Mouse (Mus musculus) forebrain, embryonic 13.5 days (tissue): ENCODE results near the gene Dimt1. TPM values are rescaled to one million over a fixed set of nuclear protein-coding genes. Genes with fewer than 3 reads are reported as not detected.
"Not testable (repeated sequence)": the region's sequence is repeated elsewhere in the genome, so short reads cannot be mapped to it uniquely, and the experiment has no call there.

ENCODE experiments used
- ATAC-seq: fragments of 200-750 bp; cut with Nextera tagmentation; 2 replicates; pipeline ENCODE4 v1.8.0; 2017
- H3K27ac ChIP-seq: fragments of 300-500 bp; sonication (generic); 2 replicates; pipeline ENCODE4 v1.5.1; 2015; ENCODE audit warnings: inconsistent platforms, mild to moderate bottlenecking, moderate library complexity
- H3K27me3 ChIP-seq: fragments of 300-500 bp; sonication (generic); 2 replicates; pipeline ENCODE4 v1.6.1; 2015; ENCODE audit warnings: mild to moderate bottlenecking, inconsistent platforms
- H3K36me3 ChIP-seq: fragments of 300-500 bp; sonication (generic); 2 replicates; pipeline ENCODE4 v1.6.1; 2015; ENCODE audit warnings: mild to moderate bottlenecking, inconsistent platforms; ENCODE audit not compliant: poor library complexity, severe bottlenecking
- H3K4me1 ChIP-seq: fragments of 300-500 bp; sonication (generic); 2 replicates; pipeline ENCODE4 v1.6.1; 2015; ENCODE audit warnings: inconsistent platforms
- H3K4me2 ChIP-seq: fragments of 300-500 bp; sonication (generic); 2 replicates; pipeline ENCODE4 v1.6.1; 2015; ENCODE audit warnings: inconsistent platforms, mild to moderate bottlenecking, moderate library complexity
- H3K4me3 ChIP-seq: fragments of 300-500 bp; sonication (generic); 2 replicates; pipeline ENCODE4 v1.5.1; 2015; ENCODE audit warnings: mild to moderate bottlenecking, inconsistent platforms
- H3K9ac ChIP-seq: fragments of 300-500 bp; sonication (generic); 2 replicates; pipeline ENCODE4 v1.6.1; 2015; ENCODE audit warnings: mild to moderate bottlenecking, inconsistent platforms
- H3K9me3 ChIP-seq: fragments of 300-500 bp; sonication (generic); replicated peaks from 2 replicates; pipeline ENCODE4 v1.6.1; 2016; ENCODE audit warnings: inconsistent platforms
- WGBS: fragments of 180-500 bp; shearing (Covaris S2); methylation state at CpG from one replicate; pipeline ENCODE4 v1.1.7; 2015; 5-methylcytosine and 5-hydroxymethylcytosine counted together
- polyA plus RNA-seq: library from polyadenylated mRNA; unstranded; fragments of >200 nt; fragmentation: Nextera tagmentation; extraction: Ambion mirVana; gene quantifications from 2 replicates; pipeline ENCODE4 v1.2.1, GENCODE M21; 2015

Dimt1 gene
- 40.8 and 45.4 TPM in 2 replicates for polyA plus RNA-seq

DNA sequence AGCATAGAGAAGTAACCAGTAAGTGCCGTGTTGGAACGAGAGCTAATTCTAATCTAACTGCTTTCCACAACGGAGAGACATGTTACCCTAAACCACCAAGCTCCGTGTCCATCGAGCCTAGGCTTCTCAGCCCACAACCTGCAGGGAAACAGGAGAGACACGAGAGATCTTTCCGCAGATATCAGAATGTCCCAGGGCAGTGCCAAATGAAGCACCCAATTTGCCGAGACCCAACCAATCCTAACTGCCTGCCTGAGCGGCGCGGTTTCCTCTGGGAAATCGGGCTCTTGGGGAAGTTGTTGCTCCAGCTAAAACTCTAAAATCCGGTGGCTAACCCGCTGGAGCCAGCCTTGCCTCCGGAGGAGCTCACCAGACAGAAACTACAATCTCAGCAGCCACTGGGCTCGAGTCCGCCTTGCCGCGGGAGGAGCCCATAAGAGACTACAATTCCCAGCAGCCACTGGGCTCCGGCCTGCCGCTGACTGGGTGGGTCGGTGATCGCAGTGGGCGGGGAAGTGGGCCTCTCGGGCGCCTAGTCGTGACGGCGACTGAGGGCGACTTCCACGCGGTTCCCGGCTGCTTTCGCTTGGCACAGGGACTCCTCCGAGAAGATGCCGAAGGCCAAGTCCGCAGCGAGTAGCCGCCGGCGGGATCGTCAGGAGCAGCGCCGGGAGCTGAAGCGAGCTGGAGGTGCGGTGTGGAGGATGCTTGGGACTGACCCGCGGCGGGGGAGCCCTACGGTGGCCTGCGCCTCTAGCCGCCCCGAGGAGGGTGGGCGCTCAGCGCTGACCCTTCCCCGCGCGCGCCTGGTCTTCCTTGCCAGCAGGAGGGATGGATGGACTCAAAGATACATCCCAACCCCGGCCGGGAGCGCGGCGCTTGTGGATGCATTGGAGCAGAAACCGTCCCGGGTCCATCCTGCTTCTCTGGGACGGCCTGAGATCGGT is at the start of gene Dimt1:
Gene Dimt1 (plus strand): TSS at position 534 of the 947 bp plus-strand sequence.
- peaks cover 26% of the 10 kb centered on the region for H3K36me3 ChIP-seq
- H3K4me3 ChIP-seq = peak within 1 kb of the TSS; percentile 97
- H3K9ac ChIP-seq = peak within 1 kb of the TSS; percentile 89
- peaks cover 18% of the 10 kb centered on the region for H3K4me1 ChIP-seq
- peak; percentile 100 for ATAC-seq
- no peaks in the 10 kb centered on the region for H3K27me3 ChIP-seq
- WGBS = under 1% methylated on average over 63 of the region's 68 CpGs
- peak within 1 kb of the TSS; percentile 65 for H3K4me2 ChIP-seq
- no peaks in the 10 kb centered on the region for H3K9me3 ChIP-seq
- peak within 1 kb of the TSS; percentile 82 for H3K27ac ChIP-seq

DNA sequence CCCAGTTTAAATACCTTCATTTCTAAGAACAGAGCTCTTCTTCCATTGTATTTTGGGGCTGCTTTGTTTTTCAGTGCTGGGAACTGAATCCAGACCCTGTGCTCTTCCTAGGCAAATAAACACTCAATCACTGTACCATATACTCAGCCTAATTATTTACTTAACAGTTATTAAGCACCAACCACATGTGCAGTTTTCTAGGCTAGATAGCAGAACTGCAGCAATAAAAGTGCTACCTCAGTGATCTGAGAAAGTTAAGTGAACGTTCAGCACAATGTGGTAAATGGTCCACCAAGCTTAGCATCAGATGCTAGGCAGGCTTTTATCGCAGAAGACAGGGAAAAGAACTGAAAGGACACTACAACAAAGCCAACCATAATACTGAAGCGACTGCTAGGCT is 42.3 kb upstream of the Dimt1 start:
- Histone ChIP-seq H3K4me3 (no peak overlapping the region), H3K4me1 (peaks cover 4% of the 10 kb centered on the region), H3K9ac (no peak overlapping the region), H3K4me2 (no peak overlapping the region), H3K9me3 (no peaks in the 10 kb centered on the region), H3K27me3 (no peaks in the 10 kb centered on the region), H3K36me3 (peaks cover 41% of the 10 kb centered on the region), H3K27ac (no peak overlapping the region)
- 90% methylated on average over 3 of the region's 3 CpGs for WGBS
- ATAC-seq = no peak

DNA sequence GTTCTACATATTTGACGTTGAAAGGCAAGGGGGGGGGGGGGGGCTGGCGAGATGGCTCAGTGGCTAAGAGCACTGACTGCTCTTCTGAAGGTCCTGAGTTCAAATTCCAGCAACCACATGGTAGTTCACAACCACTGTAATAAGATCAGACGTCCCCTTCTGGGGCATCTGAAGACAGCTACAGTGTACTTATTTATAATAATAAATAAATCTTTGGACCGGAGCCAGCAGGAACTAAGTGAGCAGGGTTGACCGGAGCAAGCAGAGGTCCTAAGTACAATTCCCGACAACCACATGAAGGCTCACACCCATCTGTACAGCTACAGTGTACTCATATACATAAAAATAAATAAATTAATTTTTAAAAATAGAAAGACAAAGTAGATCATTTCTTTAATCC is 41.8 kb upstream of the Dimt1 start:
- 90% methylated on average over 6 of the region's 6 CpGs for WGBS
- not testable (repeated sequence) for H3K4me2 ChIP-seq, H3K4me1 ChIP-seq, H3K4me3 ChIP-seq, H3K27ac ChIP-seq, ATAC-seq, H3K9ac ChIP-seq, H3K9me3 ChIP-seq, H3K27me3 ChIP-seq
- H3K36me3 ChIP-seq = peaks cover 41% of the 10 kb centered on the region

DNA sequence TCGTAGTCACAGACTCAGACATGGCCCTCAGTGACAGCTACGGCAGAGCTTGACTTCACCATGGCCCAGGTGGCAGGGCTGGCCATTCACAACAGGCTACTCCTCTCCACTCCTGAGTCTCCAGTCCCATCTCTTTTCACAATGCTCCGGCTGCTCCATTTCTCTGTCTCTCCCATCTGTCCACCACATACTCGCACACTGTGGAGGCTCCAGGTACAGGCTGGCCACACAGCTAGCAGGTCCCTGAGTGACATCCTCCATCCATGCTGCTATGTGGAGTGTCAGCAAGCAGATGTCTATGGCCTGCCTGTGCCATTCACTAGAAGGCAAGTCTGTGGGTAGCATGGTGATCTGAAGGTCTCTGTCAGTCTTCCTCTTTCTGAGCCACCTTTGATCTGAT is 39.7 kb upstream of the Dimt1 start:
- no peaks in the 10 kb centered on the region for H3K27me3 ChIP-seq
- no peaks in the 10 kb centered on the region for H3K9me3 ChIP-seq
- H3K4me2 ChIP-seq = no peak overlapping the region
- H3K36me3 ChIP-seq = peaks cover 42% of the 10 kb centered on the region
- peaks cover 4% of the 10 kb centered on the region for H3K4me1 ChIP-seq
- H3K27ac ChIP-seq = no peak overlapping the region
- no peak overlapping the region for H3K9ac ChIP-seq
- WGBS = 91% methylated on average over 4 of the region's 4 CpGs
- no peak; the same call in 1 of the 2 replicates for ATAC-seq
- no peak overlapping the region for H3K4me3 ChIP-seq

DNA sequence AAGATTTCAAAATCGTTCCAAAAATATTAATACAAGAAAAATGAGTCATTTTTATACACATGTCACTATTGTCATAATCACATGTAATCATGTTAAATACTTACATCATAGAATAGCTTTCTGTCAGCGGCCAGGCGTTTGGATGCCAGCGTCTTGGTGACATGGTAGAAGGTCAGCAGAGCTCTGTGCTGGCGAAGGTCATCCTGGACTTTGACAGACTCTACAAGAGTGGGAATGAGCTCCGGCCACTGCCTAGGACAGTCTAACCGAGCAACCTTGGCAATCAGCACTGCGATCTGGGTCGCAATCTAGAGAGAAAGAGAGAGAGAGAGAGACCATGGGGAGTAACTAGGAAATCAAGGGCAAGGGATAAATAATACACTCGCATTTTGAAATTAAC is 36.8 kb upstream of the Dimt1 start:
- Histone ChIP-seq H3K9ac (no peak overlapping the region), H3K4me3 (no peak overlapping the region), H3K4me2 (no peak overlapping the region), H3K27ac (no peak overlapping the region), H3K27me3 (no peaks in the 10 kb centered on the region), H3K9me3 (no peaks in the 10 kb centered on the region), H3K4me1 (no peaks in the 10 kb centered on the region), H3K36me3 (peaks cover 42% of the 10 kb centered on the region)
- 96% methylated on average over 10 of the region's 10 CpGs for WGBS
- ATAC-seq = no peak

DNA sequence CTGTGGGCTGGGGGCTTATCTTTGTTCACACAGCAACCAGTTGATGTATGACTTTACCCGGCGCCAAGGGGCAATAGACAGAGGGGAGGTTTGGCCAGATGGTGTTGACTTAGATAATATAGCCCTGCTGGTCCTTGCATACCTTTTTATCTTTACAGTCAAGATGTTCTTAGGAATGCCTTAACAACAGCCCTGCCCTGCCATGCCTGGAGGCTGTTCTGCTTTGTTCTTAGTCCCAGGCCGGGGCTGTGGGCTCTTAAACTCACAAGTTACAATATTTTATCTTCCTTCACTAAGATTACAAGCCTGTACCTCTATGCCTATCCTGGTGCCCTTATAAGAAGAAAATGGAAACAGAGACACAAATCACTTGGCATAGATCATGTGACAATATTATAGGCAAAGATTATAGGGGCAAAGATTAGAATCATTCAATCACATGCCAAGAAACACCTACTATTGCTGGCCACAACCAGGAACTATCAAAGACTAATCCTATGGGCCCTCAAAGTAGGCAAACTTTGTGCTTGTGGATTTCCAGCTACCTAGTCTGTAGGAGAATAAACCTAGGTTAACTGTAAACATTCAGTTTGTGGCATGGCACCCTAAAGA is 33.7 kb upstream of the Dimt1 start:
- Histone ChIP-seq H3K4me3 (no peak overlapping the region), H3K4me1 (no peaks in the 10 kb centered on the region), H3K9ac (no peak overlapping the region), H3K36me3 (peaks cover 22% of the 10 kb centered on the region), H3K9me3 (no peaks in the 10 kb centered on the region), H3K4me2 (no peak overlapping the region), H3K27me3 (no peaks in the 10 kb centered on the region), H3K27ac (no peak overlapping the region)
- 88% methylated on average over 3 of the region's 3 CpGs for WGBS
- ATAC-seq = no peak

DNA sequence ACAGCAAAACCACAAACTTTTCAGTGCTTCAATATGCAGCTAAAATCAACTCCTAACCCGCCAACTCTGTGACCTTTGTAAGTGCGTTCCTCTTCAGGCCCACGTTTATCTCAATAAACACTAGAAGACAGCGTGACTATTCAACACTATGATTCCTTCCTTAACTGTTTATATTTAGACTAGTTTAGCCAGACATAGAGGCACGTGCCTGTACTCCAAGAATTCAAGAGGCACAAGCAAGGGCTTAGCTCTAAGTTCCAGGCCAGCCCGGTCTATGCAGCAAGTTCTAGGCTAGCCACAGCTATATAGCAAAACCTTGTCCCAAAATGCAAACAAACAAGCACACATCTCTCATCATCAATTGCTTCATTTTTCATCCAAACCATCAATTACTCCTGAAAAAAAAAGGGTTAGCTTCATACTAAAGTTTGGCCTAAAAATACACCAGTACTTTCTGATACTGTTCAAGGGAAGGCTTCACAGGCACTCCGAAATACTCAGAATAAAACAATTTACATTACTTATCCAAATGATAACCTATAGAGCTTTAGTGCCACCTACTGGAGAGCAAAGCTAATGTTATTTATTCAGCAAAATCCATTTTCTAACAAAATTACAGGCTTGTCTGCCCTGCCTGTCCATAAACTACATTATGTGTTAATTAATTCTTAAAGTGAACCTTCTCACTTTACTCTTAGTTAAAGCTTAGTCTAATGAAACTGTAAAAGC is 28.4 kb upstream of the Dimt1 start:
- H3K9ac ChIP-seq = no peak overlapping the region
- no peaks in the 10 kb centered on the region for H3K9me3 ChIP-seq
- no peak overlapping the region for H3K27ac ChIP-seq
- ATAC-seq = peak; percentile 36; the same call in 1 of the 2 replicates
- H3K27me3 ChIP-seq = no peaks in the 10 kb centered on the region
- H3K36me3 ChIP-seq = peaks cover 39% of the 10 kb centered on the region
- no peak overlapping the region for H3K4me3 ChIP-seq
- H3K4me2 ChIP-seq = no peak overlapping the region
- 89% methylated on average over 7 of the region's 7 CpGs for WGBS
- H3K4me1 ChIP-seq = no peaks in the 10 kb centered on the region

DNA sequence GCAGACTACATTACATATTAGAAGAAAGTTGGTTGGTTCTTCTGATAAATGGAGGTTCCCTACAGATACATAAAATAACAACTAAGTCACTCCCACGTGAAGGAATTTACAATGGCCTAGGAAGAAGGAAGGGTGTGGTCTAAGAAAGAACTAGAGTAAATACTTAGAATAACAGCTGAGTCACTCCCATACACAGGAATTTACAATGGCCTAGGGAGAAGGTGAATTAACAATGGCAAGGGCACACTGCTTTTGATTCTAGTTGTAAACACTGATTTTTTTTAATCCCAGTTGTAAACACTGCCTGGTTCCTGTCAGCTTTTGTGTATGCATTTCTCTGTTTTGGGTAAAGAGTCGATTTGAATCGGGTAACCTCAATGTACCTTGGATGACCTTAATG is 21.0 kb upstream of the Dimt1 start:
- H3K4me3 ChIP-seq, H3K9me3 ChIP-seq, ATAC-seq, H3K4me2 ChIP-seq, H3K27ac ChIP-seq, H3K9ac ChIP-seq, H3K27me3 ChIP-seq, H3K4me1 ChIP-seq: not testable (repeated sequence)
- 95% methylated on average over 3 of the region's 3 CpGs for WGBS
- peaks cover 53% of the 10 kb centered on the region for H3K36me3 ChIP-seq

DNA sequence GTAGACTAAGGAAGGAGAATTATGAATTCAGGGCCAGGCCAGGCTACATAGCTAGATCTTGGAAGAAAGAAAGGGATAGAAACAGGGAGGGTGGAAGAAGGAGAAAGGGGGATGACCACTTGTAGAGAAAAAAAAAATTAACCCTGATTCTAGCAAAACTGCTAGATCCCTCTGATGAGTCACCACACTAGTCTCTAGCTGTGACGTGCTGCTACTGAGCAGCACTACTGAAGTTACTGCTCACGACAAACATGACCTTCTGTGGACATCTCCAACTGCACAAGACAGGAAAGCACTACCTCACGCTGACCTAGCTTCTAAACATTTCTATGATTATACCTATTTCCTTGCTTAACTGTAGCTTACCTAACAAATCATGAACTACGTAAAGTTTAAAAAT is 18.6 kb upstream of the Dimt1 start:
- no peaks in the 10 kb centered on the region for H3K4me1 ChIP-seq
- H3K27me3 ChIP-seq = no peaks in the 10 kb centered on the region
- ATAC-seq = no peak
- no peak overlapping the region for H3K9ac ChIP-seq
- no peak overlapping the region for H3K27ac ChIP-seq
- no peak overlapping the region for H3K4me3 ChIP-seq
- no peak overlapping the region for H3K4me2 ChIP-seq
- H3K9me3 ChIP-seq = peaks cover 8% of the 10 kb centered on the region; the same call in 1 of the 2 replicates
- 93% methylated on average over 4 of the region's 4 CpGs for WGBS
- H3K36me3 ChIP-seq = peaks cover 32% of the 10 kb centered on the region

DNA sequence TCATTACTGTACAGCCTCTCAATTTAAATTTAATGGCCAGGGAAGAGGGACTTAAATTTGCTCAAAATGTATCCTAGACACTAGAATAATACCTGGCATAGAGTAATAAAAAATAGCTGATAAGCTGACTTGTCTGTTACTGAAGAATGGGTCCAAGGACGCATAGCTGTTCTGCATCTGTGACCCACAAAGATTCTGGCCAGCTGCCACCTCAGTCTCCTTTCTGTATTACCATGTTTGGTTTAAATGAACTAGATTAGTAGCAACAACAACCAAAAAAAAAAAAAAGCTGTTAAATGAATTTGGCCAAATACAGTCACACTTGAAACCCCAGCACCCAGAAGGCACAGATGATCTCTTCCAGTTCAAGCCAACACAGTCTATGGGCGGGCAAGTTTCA is 17.7 kb upstream of the Dimt1 start:
- no peak overlapping the region for H3K4me2 ChIP-seq
- H3K36me3 ChIP-seq = peaks cover 26% of the 10 kb centered on the region
- H3K9me3 ChIP-seq = peaks cover 8% of the 10 kb centered on the region; the same call in 1 of the 2 replicates
- no peak for ATAC-seq
- H3K9ac ChIP-seq = no peak overlapping the region
- no peaks in the 10 kb centered on the region for H3K4me1 ChIP-seq
- 89% methylated on average over 2 of the region's 2 CpGs for WGBS
- no peaks in the 10 kb centered on the region for H3K27me3 ChIP-seq
- no peak overlapping the region for H3K4me3 ChIP-seq
- no peak overlapping the region for H3K27ac ChIP-seq

DNA sequence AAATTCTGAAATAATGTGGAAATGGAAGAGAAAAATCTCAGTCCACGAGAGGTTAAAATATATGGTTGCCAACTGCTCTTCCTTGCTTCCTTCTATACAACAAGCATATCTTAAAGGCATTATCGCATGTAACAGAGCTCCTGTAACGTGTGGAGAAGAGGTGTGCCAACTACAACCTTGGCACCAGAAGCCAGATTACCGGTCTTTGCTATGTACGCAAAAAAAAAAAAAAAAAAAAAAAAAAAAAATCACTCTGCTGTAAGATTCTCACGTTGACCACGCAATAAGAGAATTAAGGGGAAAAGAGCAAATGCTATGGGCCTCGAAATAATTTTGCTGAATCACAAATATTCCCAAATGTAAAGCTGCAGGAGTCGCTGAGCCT is 11.1 kb upstream of the Dimt1 start:
- WGBS = 8% methylated on average over 9 of the region's 9 CpGs
- ATAC-seq = no peak
- no peaks in the 10 kb centered on the region for H3K9me3 ChIP-seq
- peak overlapping the region; percentile 74 for H3K4me2 ChIP-seq
- H3K4me3 ChIP-seq = peak overlapping the region; percentile 100
- H3K36me3 ChIP-seq = no peaks in the 10 kb centered on the region
- H3K4me1 ChIP-seq = peaks cover 10% of the 10 kb centered on the region
- no peaks in the 10 kb centered on the region for H3K27me3 ChIP-seq
- H3K27ac ChIP-seq = no peak overlapping the region
- peak overlapping the region; percentile 92 for H3K9ac ChIP-seq
